Mouse (Mus musculus): Measurements from ENCODE around the gene Urm1.
A peak's percentile ranks its signal among the peaks of the same experiment; 100 is the strongest.

GRCm38 (mm10) chr2:29802075-29802826 is 17.6 kb upstream of the Urm1 start, which contains the start of gene Slc27a4:
- TF ChIP-seq CTCF (IDR thresholded peaks at IDR 0.05; ENCODE audit: control insufficient read depth, insufficient read depth, low read length) (0 out of 2 replicates have a peak, but pooled peaks have one; percentile 1), POLR2A (IDR thresholded peaks at IDR 0.05; ENCODE audit: borderline replicate concordance, control insufficient read depth, low read depth, low read length) (peak; percentile 50; the same call in 1 of the 2 replicates)
